ENCODE assay signal across 8 mouse cellular contexts in the genomic region with DNA sequence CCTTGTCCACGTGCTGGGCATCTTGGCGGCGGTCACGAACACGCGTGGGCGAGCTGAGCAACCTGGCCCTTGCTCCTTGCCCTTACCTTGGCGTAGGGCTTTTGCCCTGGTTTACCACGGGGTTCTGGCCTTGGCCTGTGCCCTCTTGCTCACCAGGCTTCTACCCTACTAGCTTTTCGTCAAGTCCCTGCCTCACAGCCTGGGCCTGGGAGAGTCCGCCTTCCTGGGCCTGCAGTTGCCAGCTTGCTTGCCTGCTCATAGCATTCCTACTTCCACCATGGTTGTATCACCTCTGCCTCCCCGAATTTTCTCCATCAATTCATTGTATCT. TPM values are rescaled to one million over a fixed set of nuclear protein-coding genes. Genes with fewer than 3 reads are reported as not detected.
DNase-seq lines count a peak whose midpoint lies in the region; ATAC-seq and TF ChIP-seq lines count a peak whose summit lies in the region.

No protein-coding gene starts in this region.

- no peak for TF ChIP-seq EP300 in heart, postnatal 0 days (IDR thresholded peaks at IDR 0.05; ENCODE audit: low read depth)

- TF ChIP-seq CTCF in heart, postnatal 0 days (IDR thresholded peaks at IDR 0.05; ENCODE audit: low read depth) = no peak
- TF ChIP-seq CTCF in bone marrow macrophage, adult 2 months (IDR thresholded peaks at IDR 0.05; ENCODE audit: low read depth, low read length) = no peak

- peak overlapping the region; percentile 58 for H3K4me3 ChIP-seq in heart, postnatal 0 days (ENCODE audit: low read depth, low read length)
- peak overlapping the region; percentile 65 for H3K4me3 ChIP-seq in bone marrow macrophage, adult 2 months (ENCODE audit: insufficient read depth, low read length)
- peak overlapping the region; percentile 93 for H3K4me3 ChIP-seq in hindbrain, embryonic 14.5 days (replicated peaks; ENCODE audit: low read length)
- H3K4me3 ChIP-seq in midbrain, embryonic 14.5 days (replicated peaks; ENCODE audit: low read depth, low read length) = peak overlapping the region; percentile 94

- WGBS in heart, postnatal 0 days = 4% methylated on average over 12 of the region's 12 CpGs
- WGBS in hindbrain, embryonic 14.5 days = 4% methylated on average over 12 of the region's 12 CpGs
- WGBS in midbrain, embryonic 14.5 days = 2% methylated on average over 12 of the region's 12 CpGs

- peaks cover 24% of the 10 kb centered on the region for H3K4me1 ChIP-seq in heart, postnatal 0 days (ENCODE audit: control insufficient read depth, insufficient read depth)
- peaks cover 47% of the 10 kb centered on the region for H3K4me1 ChIP-seq in bone marrow macrophage, adult 2 months (ENCODE audit: control insufficient read depth, insufficient read depth, low read length)
- peaks cover 29% of the 10 kb centered on the region for H3K4me1 ChIP-seq in hindbrain, embryonic 14.5 days (replicated peaks; ENCODE audit: control insufficient read depth, insufficient read depth, low read length)
- H3K4me1 ChIP-seq in midbrain, embryonic 14.5 days (ENCODE audit: control insufficient read depth, insufficient read depth, low read length) = peaks cover 32% of the 10 kb centered on the region

- peak overlapping the region; percentile 65 for H3K4me2 ChIP-seq in heart, postnatal 0 days (ENCODE audit: low read depth, low read length)
- peak overlapping the region; percentile 92 for H3K4me2 ChIP-seq in hindbrain, embryonic 14.5 days (replicated peaks)
- peak overlapping the region; percentile 96 for H3K4me2 ChIP-seq in midbrain, embryonic 14.5 days (ENCODE audit: low read length)

- no peak for DNase-seq in heart, postnatal 0 days (ENCODE audit: low spot score)
- DNase-seq in heart, adult 9 months (ENCODE audit: low spot score in 2 of 2) = no peak
- DNase-seq in hindbrain, embryonic 14.5 days (ENCODE audit: low spot score) = no peak
- no peak for DNase-seq in midbrain, embryonic 14.5 days
- DNase-seq in retina, postnatal 1 day = no peak
- no peak for DNase-seq in cerebellum, adult 11-12 months
- DNase-seq in left cerebral cortex, adult 9 months (ENCODE audit: low spot score in 2 of 2) = no peak

- no peak for TF ChIP-seq POLR2A in bone marrow macrophage, adult 2 months (IDR thresholded peaks at IDR 0.05; ENCODE audit: borderline replicate concordance, low read depth, low read length)

- H3K36me3 ChIP-seq in heart, postnatal 0 days (replicated peaks; ENCODE audit: control insufficient read depth, insufficient read depth, low read length) = no peaks in the 10 kb centered on the region
- H3K36me3 ChIP-seq in hindbrain, embryonic 14.5 days (replicated peaks; ENCODE audit: control insufficient read depth, insufficient read depth) = no peaks in the 10 kb centered on the region
- no peaks in the 10 kb centered on the region for H3K36me3 ChIP-seq in midbrain, embryonic 14.5 days (ENCODE audit: control insufficient read depth, insufficient read depth, low read length)

- no peaks in the 10 kb centered on the region for H3K27me3 ChIP-seq in heart, postnatal 0 days (ENCODE audit: control insufficient read depth, insufficient read depth, low read length)
- H3K27me3 ChIP-seq in hindbrain, embryonic 14.5 days (ENCODE audit: control insufficient read depth, insufficient read depth, low read length) = no peaks in the 10 kb centered on the region
- no peaks in the 10 kb centered on the region for H3K27me3 ChIP-seq in midbrain, embryonic 14.5 days (ENCODE audit: control insufficient read depth, insufficient read depth, low read length)

- no peaks in the 10 kb centered on the region for H3K9me3 ChIP-seq in heart, postnatal 0 days (replicated peaks; ENCODE audit: control insufficient read depth, low read length)
- no peaks in the 10 kb centered on the region for H3K9me3 ChIP-seq in hindbrain, embryonic 14.5 days (ENCODE audit: control insufficient read depth, low read length)
- H3K9me3 ChIP-seq in midbrain, embryonic 14.5 days (ENCODE audit: control insufficient read depth, low read length) = no peaks in the 10 kb centered on the region

- H3K27ac ChIP-seq in heart, postnatal 0 days (ENCODE audit: low read depth) = peak overlapping the region; percentile 96
- peak overlapping the region; percentile 94 for H3K27ac ChIP-seq in bone marrow macrophage, adult 2 months (ENCODE audit: insufficient read depth, low read depth, low read length)
- H3K27ac ChIP-seq in hindbrain, embryonic 14.5 days = peak overlapping the region; percentile 97
- peak overlapping the region; percentile 97 for H3K27ac ChIP-seq in midbrain, embryonic 14.5 days (replicated peaks; ENCODE audit: low read depth, low read length)

- H3K9ac ChIP-seq in heart, postnatal 0 days (replicated peaks; ENCODE audit: low read depth, low read length) = peak overlapping the region; percentile 64
- peak overlapping the region; percentile 82 for H3K9ac ChIP-seq in hindbrain, embryonic 14.5 days
- H3K9ac ChIP-seq in midbrain, embryonic 14.5 days (replicated peaks; ENCODE audit: low read length) = peak overlapping the region; percentile 79

- ATAC-seq in heart, postnatal 0 days (ENCODE audit: insufficient read depth, low read depth) = no peak
- 0 out of 2 replicates have a peak, but pooled peaks have one; percentile 1 for ATAC-seq in hindbrain, embryonic 14.5 days (ENCODE audit: low FRiP score)
- ATAC-seq in midbrain, embryonic 14.5 days (ENCODE audit: low FRiP score, low TSS enrichment) = no peak

RNA-seq across cellular contexts. Expression of gene Rmnd5a, which starts 0.8 kb away (rescaled TPM):
- 35.2 and 50.2 TPM in 2 replicates for total RNA-seq in heart, postnatal 0 days (2014; rRNA removed; ENCODE audit: low replicate concordance)
- 6.9 and 7.0 TPM in 2 replicates for polyA plus RNA-seq in heart, postnatal 0 days (2015; fragmentation: Nextera tagmentation; extraction: Ambion mirVana)
- 52.9 and 59.1 TPM in 2 replicates for polyA plus RNA-seq in bone marrow macrophage, adult 2 months (2012; ENCODE audit: insufficient read depth, insufficient read length, missing spikeins)
- 5.8 TPM in 2 replicates for polyA plus RNA-seq in hindbrain, embryonic 14.5 days (2014; fragmentation: Nextera tagmentation; extraction: Ambion mirVana)
- 5.5 and 6.7 TPM in 2 replicates for polyA plus RNA-seq in midbrain, embryonic 14.5 days (2014; fragmentation: Nextera tagmentation; extraction: Ambion mirVana)

RNA-seq across cellular contexts. Expression of gene Rnf103, which starts 52.5 kb away (rescaled TPM):
- total RNA-seq in heart, postnatal 0 days (2014; rRNA removed; ENCODE audit: low replicate concordance) = 17.3 and 33.7 TPM in 2 replicates
- 14.5 and 14.9 TPM in 2 replicates for polyA plus RNA-seq in heart, postnatal 0 days (2015; fragmentation: Nextera tagmentation; extraction: Ambion mirVana)
- 27.2 and 29.2 TPM in 2 replicates for polyA plus RNA-seq in bone marrow macrophage, adult 2 months (2012; ENCODE audit: insufficient read depth, insufficient read length, missing spikeins)
- 31.1 and 35.8 TPM in 2 replicates for polyA plus RNA-seq in hindbrain, embryonic 14.5 days (2014; fragmentation: Nextera tagmentation; extraction: Ambion mirVana)
- 24.5 and 34.5 TPM in 2 replicates for polyA plus RNA-seq in midbrain, embryonic 14.5 days (2014; fragmentation: Nextera tagmentation; extraction: Ambion mirVana)
